Mouse (Mus musculus) testis, postnatal 14 days (tissue): ENCODE data around the gene Hs6st1.
A peak's percentile ranks its signal among the peaks of the same experiment; 100 is the strongest.

Experiments
- DNase-seq: peaks from one replicate; pipeline ENCODE4 v3.0.0; 2021; ENCODE audit warnings: low spot score

Gene Hs6st1

DNA sequence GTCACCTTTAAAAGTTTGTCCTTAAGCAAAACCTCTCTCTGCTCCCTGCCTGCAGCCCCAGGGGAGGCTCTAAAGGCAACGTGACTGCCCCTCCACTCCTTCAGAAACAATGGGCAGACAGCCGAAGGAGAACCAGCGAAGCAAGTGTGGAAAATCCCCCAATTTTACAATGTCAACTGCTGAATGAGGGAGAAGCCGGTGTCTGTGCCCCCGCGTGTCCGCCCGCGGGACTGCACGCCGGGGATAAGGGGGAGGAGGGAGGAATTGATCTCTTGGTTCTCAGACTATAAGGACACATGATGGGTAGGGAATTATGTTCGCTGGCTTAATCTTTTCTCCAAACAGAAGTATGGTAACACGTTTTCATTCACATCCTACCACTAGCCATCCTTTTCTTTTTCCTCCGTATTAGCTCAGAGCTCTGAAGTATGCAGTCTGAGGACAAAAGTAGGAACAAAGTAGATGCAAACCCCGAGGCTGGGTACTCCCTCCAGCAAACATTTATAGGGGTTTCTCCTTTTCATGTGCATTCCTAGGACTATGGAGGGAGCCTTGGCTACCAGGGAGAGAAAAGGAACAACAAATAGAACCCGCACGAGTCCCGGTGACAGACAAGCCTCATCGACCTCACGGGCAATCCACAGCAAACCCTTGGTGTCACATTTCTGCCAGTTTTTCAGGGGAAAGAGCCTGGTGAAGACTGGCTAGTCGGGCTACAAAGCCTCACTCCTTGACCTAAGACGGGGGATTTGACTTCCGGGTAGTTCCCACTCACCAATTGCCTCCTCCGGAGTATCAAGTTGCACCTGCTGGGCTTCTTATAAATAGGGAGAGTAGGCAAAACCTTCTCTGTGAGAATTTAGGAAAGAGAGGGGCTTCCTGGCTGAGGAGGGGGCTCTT lies 3.1 kb upstream of the Hs6st1 start:
- DNase-seq, result peak; percentile 84

DNA sequence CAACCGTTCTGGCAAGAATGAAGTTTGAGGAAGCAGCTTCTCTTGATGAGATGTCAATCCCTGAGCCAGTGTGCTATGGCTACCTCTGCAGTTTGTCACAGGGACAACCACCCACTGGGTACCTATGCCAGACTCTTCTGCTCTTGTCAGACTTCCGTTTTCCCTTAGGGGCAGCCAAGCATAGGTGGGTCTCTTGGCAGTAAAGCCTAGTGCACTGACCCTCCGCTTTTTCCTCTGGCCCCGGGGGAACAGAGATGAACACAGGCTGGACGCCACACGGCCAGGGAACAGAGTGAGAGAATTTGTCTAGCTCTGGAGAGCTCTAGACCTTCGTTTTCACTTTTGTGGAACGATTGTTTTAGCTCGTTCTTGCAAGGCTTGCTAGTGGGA lies 2.4 kb upstream of the Hs6st1 start:
- DNase-seq, result no peak

DNA sequence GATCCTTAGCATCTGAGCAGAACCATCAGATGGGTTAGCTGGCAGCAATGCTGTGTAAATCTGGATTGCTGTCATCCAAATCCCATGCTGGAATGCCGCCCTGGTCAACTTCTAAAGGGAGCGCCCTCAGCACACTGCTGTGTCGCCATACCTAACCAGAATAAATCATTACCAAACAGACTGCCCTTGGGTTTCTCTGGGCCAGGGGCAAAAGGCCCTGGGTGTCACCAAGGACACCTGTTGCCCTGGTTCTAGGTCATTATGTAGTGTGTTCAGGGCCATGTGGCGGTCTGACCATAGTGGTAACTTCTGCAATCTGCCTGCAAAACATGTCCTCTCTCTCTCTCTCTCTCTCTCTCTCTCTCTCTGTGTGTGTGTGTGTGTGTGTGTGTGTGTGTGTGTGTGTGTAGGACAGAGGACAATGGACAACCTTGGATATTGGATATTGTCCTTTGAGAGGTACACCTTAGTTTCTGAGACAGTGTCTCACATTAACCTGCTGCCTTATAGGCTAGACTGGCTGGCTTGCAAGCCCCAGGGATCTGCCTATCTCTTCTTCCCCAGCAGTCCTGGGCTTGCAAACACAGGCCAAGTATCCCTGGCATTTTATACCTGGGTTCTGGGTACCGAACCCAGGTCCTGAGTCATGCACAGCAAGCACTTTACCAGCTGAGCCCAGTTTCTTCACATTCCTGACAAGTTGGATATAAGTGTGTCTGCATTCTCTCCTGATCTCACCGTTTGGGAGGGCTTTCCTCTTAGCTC lies 1.8 kb upstream of the Hs6st1 start:
- no peak for DNase-seq

DNA sequence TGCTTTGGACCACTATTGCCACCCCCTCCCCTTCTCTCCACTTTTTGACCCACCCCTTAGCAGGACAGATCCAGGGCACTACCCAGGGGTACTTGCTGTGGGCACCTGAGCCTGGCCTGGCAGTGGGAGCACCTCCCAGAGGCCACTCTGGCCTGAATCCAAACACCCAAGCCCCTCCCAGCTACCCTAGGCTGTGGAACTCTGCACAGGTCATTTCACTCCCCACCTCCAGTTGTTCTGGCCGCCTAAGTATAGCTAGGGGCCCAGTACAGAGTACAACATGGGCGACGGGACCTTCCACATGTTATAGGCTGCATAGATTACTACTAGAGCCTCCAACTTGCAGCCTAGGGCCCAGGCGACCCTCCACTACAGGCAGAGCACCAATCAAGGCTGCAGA lies 999 bp upstream of the Hs6st1 start:
- DNase-seq, result no peak

DNA sequence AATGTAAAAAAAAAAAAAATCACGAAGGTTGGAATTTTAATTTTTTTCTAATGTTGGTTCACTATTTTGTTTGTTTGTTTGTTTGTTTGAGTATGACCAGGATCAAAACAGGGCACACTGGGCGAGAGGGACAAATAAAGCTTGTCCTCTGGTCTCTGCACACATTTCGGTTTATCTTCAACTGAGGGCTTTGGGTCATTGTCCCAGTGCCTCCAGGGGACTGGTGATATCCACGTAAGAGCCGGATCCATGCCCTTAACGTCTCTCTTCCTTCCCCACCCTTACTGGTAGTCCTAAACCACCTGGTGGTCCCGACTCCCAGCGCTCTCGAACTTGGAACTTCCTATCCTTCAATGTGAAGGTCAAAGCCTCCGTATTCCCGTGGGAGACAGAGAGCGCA lies 589 bp upstream of the Hs6st1 start:
- DNase-seq, result no peak

DNA sequence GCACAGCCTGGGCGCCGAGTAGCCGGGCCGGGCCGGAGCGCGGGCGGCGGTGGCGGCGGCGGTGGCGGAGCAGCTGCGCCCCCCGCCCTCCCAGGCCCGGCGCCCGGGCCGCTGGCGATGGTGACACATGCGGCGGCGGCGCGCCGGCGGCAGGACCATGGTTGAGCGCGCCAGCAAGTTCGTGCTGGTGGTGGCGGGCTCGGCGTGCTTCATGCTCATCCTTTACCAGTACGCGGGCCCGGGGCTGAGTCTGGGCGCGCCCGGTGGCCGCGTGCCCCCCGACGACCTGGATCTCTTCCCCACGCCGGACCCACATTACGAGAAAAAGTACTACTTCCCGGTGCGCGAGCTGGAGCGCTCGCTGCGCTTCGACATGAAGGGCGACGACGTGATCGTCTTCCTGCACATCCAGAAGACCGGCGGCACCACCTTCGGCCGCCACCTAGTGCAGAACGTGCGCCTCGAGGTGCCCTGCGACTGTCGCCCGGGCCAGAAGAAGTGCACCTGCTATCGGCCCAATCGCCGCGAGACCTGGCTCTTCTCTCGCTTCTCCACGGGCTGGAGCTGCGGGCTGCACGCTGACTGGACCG lies 426 bp downstream of the Hs6st1 start:
- DNase-seq, result no peak

DNA sequence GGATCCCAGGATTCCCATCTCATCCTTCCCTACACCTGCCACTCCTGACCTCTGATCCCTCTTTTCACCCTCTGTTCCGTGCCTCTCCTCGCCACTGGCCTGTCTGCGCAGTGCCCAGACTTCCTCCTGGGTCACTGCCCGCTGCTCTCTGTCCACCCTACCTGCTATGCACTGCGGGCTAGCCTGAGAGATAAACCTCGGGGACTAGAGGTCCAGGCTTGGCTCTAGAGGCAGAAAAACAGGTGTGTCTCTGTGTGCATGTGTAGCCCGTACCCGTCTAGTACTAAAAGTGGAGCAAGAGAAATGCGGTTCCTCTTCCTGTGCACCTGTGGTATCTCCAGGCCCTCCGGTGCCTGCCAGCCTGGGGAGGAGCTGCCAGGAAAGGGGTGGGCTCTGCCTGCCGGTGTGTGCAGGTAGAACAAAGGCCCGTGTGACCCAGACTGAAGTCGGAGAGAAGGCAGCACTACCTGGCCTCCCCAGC lies 1.1 kb downstream of the Hs6st1 start:
- DNase-seq, result no peak

DNA sequence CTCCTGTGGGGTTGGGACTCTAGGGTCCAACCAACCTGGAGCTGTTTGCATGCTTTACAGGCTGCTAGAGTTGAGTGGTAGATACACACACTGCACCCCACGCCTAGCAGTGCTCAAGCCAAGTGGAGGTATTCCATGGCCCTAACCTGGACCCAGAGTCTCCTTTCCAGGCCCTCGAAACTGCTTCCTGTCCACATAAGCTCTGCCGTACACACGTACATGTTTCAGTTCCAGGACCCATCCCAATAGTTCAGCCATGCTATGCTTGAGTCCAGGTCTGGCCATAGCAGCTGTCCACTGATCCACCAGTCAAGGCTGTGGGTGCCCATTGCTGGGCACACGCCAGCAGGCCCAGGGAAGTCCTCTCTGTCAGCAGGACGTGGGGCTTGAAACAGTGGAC lies 2.0 kb downstream of the Hs6st1 start:
- DNase-seq, result no peak

DNA sequence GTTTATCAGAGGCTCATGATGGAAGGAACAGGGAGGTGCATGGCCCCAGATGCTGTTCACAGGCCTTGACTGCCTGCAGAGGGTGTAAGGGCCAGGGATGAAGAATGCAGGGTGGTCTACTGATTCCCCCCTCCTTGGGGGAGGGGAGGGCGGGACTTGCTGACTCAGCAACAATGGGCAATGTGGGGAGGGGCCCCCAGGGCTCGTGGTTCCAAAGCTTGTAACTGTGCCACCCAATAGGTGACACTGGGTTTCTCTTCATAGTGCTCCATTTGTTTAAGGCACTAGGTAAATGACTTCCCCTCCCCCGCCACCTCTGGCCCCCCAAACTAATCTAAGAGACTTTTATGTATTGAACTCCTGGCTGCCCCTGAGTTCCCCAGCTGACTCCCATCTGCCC lies 2.5 kb downstream of the Hs6st1 start:
- DNase-seq, result no peak

DNA sequence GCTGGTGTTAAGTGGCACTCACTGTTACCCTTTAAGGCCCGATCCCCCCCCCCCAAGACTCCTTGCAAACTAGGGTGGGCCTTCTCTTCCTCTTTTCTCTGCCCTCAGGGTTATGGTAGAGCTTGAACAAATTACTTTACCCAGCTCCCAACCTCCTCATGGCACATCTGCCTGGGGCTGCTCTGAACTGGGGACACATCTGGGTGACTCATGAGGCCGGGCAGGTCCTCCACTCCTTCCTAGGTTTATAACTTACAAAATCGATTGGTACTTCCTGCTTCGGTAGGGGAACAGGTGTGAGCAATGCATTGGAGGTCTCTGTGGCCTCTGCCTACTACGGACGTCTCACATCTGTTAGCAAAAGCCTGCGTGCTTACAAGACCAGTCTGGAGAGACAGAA lies 3.0 kb downstream of the Hs6st1 start:
- DNase-seq, result no peak

DNA sequence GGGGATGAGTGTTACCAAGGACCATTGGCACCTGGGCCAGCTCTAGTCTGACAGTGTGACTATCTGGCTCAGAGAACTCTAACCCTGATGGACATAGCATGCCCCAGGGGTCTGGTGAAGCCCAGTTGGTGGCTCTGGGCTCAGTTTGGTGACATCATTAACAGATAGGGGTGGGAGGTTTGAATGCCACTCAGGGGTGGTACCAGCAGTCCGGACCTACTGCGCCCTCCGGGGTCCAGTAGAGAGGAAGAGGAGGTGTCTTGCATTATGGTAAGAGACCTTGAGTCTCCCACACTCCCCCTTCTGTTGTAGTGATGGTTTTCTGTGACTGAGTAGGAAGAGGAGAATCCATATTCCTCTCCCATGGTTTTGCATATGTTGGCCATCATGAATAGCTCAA lies 3.4 kb downstream of the Hs6st1 start:
- no peak for DNase-seq

DNA sequence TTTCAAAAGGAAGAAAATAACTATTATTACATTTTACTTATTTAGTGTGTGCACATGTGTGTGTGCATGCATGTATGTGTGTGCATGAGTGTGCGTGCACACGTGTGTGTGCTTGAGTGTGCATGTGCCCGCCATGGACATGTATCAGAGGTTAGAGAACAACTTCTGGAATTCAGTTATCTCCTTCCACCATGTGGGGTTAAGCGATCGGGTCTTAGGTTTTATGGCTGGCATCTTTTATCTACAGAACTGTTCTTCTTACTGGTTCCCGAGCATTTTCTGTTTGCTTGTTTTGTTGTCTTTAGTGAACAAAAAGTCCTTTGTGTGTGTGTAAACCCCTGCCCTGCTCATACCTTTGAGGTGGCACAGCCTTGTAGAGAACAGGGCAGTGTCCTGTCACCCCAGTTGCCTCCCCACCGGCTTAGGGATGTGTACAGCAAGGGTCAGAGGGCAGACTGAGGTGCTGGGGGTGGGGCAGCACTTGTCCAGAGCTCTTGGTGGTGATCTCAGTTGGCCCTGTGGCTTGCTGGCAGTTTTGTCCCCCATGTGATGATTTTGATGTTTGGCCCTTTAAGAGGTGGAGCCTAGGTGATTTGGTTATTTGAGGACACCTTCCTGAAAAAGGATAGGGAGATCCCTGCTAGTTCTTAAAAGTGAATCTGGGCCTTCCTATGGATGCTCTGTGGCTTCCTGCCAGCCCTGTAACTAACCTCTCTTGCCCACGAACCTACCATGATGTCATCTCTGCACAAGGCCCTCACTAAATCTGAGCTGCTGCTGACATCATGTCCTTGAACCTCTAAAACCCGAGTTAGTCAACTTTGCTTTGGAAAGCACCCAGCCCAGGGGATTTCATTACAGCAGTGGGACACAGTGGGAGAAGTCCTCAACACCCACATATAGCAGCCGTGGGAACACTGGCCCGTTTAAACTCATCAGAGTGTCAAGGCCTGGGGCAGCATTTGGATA lies 4.7 kb downstream of the Hs6st1 start:
- DNase-seq, result no peak

DNA sequence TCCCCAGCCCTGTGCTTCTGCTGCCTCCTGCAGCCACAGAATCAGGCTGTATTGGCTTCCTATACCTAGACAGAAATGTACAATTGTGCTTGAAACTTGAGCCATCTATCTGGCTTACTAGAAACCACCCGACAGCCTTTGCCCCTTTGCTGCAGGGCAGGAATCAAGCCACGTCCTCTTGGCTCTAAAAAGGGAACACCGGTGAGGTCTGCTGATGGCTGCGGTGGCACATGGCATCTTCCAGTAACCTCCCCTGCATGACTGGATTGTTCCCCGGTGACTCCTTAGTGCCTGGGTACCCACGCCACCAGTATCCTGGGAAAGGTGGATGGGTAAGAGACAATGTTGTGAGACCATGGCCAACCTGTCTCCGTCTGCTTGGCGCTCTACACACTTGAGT lies 5.4 kb downstream of the Hs6st1 start:
- DNase-seq, result no peak

DNA sequence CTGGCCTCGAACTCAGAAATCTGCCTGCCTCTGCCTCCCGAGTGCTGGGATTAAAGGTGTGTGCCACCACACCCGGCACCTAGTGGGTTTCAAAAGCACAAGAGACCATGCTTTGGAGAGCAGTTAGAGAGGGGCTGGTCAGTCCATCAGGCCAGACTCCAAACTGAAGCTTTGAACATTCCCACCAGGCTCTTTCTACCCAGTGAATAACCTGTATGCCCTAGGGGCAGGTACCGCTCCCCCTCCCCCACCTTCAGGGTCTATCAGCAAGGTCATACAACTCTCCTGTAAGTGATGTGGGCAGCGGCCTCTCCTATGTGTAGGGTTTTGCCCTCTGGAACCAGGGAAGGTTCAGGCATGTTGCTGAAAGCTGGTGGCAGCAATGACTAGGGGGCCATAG lies 6.0 kb downstream of the Hs6st1 start:
- DNase-seq, result no peak

DNA sequence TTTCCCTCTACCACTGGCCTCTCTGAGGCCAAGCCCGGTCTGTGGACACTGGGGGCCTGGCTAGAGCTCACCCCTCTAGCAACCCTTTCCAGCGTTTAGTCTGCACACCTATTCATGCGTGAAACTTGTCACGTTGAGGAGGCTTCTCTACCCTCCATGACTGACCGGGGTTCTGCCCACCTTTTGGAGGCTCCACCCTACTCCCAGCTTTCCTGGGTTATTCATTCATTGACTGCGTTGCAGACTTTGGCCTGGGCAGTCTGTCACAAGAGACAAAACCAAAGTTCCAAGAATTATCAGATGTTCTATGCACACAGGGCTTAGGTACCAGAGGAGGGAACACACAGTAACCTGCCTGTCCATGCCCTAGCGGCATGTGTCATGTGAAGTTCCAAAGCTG lies 6.8 kb downstream of the Hs6st1 start:
- no peak for DNase-seq

DNA sequence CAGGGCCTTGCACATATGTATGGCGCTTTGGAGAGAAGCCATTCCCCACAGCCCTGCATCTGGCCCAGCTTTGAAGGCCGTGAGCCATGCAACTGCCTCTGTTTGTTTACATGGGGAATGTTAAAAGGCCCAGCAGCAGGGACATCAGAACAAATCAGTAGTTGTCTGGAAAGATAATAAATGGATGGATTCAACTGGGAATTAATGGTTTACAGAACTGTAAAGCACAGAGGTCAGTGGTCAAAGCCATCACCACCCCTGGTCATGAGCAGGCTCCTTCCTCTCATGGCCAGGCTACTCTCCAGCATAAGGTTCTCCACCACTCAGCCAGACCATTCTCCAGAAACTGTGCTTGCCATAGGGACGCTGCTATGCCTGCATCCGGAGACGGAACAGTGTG lies 7.5 kb downstream of the Hs6st1 start:
- no peak for DNase-seq

DNA sequence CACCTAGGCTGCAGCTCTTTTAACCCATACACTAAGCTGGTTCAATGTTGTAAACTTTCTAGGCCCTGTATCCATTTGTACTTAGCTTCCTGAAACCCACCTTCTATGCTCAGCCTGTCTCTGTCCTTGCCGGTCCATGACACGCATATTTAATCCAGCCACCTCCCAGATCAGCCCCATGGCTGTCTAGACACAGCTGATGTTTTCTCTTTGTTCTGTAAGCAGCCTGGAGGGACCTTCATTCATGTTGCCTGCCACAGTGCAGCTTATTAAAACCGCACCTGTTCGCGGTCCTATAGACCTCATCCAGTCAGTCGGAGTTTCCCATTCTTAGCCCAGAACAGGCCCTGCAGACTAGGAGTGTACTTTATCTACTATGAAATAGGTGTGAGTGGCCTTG lies 8.9 kb downstream of the Hs6st1 start:
- no peak for DNase-seq

DNA sequence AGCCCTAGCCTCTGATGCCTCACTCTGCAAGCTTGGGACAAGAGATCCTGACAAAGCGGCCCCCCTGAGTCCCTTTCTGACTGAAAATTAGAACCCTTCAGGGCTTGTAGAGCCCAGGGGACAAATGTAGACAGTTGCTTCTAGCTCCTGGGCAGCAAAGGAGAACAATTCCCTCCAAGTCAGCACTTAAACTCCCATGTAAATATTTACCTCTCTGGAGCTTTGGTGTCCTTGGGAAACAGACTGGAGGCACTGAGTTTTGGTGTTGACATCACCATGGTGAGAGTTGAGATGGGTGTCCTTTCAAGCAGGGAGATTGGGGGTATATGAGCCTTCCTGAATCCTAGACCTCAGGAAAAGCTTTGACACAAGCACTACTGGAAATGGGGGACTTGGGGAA lies 10.1 kb downstream of the Hs6st1 start:
- DNase-seq, result no peak

DNA sequence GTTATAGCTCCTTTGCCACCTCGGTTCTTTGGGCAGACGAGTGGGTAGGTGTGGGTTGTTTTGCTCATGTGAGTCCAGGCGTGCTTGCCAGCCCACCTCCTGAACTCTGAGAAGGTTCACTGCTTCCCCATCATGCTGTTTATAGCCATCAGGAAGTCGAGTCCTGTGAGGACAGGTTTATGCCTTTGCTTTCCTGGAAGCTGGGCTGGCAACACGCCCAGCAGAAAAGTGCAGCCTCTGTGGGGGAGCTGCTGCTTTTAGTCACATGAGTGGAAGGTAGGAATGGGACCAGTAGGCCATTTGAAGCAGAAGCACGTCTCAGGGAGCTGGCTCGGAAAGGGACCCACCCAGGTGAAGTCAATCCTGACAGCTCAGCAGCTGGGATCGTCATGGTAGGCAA lies 11.5 kb downstream of the Hs6st1 start:
- DNase-seq, result no peak

DNA sequence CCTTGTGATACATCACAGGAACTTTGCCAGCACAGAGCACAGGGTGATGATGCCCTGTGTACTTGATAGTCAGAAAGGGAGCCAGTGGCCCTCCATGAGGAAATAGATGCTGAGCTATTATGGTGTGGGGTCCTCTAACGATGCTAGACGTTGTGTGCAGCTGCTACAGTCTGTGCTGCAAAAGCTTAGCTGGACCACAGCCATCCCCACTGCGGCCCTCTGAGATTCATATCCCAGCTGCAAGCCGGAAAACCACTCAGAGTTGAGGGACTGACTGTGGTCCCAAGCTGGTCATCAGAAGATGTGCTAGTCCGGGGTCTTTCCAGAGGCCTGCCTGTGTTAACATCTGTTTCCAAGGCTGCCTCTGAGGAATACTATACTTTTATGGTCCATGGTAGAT lies 12.8 kb downstream of the Hs6st1 start:
- no peak for DNase-seq

DNA sequence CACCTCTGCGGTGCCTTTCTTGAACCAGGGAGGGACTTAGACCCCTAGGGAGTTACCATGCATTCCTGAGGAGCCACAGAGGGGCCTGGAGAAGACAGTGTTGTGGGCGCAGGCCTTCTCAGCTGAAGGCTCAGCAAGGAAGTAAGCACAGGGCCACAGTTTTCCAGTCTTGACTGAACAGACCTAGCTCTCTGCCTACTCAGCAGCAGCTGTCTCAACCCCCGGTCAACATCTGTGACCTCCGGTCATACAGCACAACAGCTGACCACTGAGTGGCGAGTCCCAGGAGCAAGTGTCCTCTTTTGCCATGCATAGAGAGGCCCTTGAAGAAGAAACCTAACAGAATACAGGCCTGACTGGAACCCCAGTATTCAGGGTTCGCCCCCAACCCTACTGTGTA lies 14.0 kb downstream of the Hs6st1 start:
- no peak for DNase-seq

DNA sequence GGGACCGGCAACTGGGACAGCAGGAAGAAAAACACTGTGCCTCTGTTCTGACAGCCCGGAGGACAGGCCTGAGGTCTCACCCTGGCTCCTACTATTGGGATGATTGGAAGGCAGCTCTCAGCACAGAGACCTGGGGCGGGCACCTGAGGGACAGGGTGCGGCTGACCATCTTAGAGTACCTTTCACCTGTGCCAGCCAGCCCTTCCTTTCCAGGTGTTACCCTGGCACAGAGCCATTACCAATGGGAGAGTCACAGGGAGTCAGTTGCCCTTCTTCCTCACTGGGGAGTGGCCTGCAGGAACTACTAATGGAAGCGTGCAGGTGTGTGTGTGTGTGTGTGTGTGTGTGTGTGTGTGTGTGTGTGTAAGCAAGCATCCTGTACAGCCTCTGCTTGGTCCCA lies 15.4 kb downstream of the Hs6st1 start:
- DNase-seq, result no peak
